8 mouse cellular contexts compared by ENCODE assay signal in genomic region chr4:129822324-129822723, GRCm38 (mm10). TPM values are rescaled to one million over a fixed set of nuclear protein-coding genes. Genes with fewer than 3 reads are reported as not detected.
A peak's percentile ranks its signal among the peaks of the same experiment; 100 is the strongest.
DNase-seq lines count a peak whose midpoint lies in the region; ATAC-seq and TF ChIP-seq lines count a peak whose summit lies in the region.

No protein-coding gene starts in this region.

- no peak for ATAC-seq in lung, embryonic 15.5 days (ENCODE audit: borderline replicate concordance, extremely low read depth, low FRiP score, low TSS enrichment)
- ATAC-seq in forebrain, embryonic 14.5 days = no peak
- no peak for ATAC-seq in limb, embryonic 15.5 days (ENCODE audit: insufficient number of reproducible peaks, low FRiP score, low TSS enrichment, low read depth)
- ATAC-seq in stomach, embryonic 15.5 days (ENCODE audit: insufficient read depth, low FRiP score, low read depth) = no peak

- no peaks in the 10 kb centered on the region for H3K36me3 ChIP-seq in lung, embryonic 15.5 days
- H3K36me3 ChIP-seq in forebrain, embryonic 14.5 days (ENCODE audit: control insufficient read depth, insufficient read depth, low read length) = no peaks in the 10 kb centered on the region
- no peaks in the 10 kb centered on the region for H3K36me3 ChIP-seq in limb, embryonic 15.5 days
- H3K36me3 ChIP-seq in stomach, embryonic 15.5 days = no peaks in the 10 kb centered on the region

- H3K9me3 ChIP-seq in lung, embryonic 15.5 days = no peaks in the 10 kb centered on the region
- H3K9me3 ChIP-seq in forebrain, embryonic 14.5 days (replicated peaks; ENCODE audit: control insufficient read depth, low read length) = no peaks in the 10 kb centered on the region
- no peaks in the 10 kb centered on the region for H3K9me3 ChIP-seq in limb, embryonic 15.5 days
- H3K9me3 ChIP-seq in stomach, embryonic 15.5 days = no peaks in the 10 kb centered on the region

- TF ChIP-seq CTCF in lung, adult 2 months (IDR thresholded peaks at IDR 0.05; ENCODE audit: insufficient read depth, low read length) = no peak

- H3K27me3 ChIP-seq in lung, embryonic 15.5 days = no peaks in the 10 kb centered on the region
- H3K27me3 ChIP-seq in forebrain, embryonic 14.5 days (replicated peaks; ENCODE audit: control insufficient read depth, insufficient read depth, low read length) = no peaks in the 10 kb centered on the region
- H3K27me3 ChIP-seq in limb, embryonic 15.5 days = no peaks in the 10 kb centered on the region
- H3K27me3 ChIP-seq in stomach, embryonic 15.5 days (replicated peaks) = no peaks in the 10 kb centered on the region

- 0 out of 2 replicates have a peak overlapping the region, but pooled peaks have one; percentile 2 for H3K4me3 ChIP-seq in lung, embryonic 15.5 days
- H3K4me3 ChIP-seq in lung, adult 2 months (replicated peaks; ENCODE audit: extremely low read depth, low read depth, low read length) = no peak overlapping the region
- no peak overlapping the region for H3K4me3 ChIP-seq in forebrain, embryonic 14.5 days (ENCODE audit: low read depth, low read length)
- H3K4me3 ChIP-seq in limb, embryonic 15.5 days = peak overlapping the region; percentile 93; the same call in 1 of the 2 replicates
- H3K4me3 ChIP-seq in stomach, embryonic 15.5 days (replicated peaks) = peak overlapping the region; percentile 92; the same call in 1 of the 2 replicates

- 0 out of 2 replicates have a peak overlapping the region, but pooled peaks have one; percentile 81 for H3K9ac ChIP-seq in lung, embryonic 15.5 days
- H3K9ac ChIP-seq in forebrain, embryonic 14.5 days (ENCODE audit: low read length) = 0 out of 2 replicates have a peak overlapping the region, but pooled peaks have one; percentile 6
- H3K9ac ChIP-seq in limb, embryonic 15.5 days = no peak overlapping the region
- no peak overlapping the region for H3K9ac ChIP-seq in stomach, embryonic 15.5 days

- H3K27ac ChIP-seq in lung, embryonic 15.5 days = no peak overlapping the region
- no peak overlapping the region for H3K27ac ChIP-seq in forebrain, embryonic 14.5 days (ENCODE audit: low read depth, low read length)
- no peak overlapping the region; the same call in 1 of the 2 replicates for H3K27ac ChIP-seq in limb, embryonic 15.5 days
- no peak overlapping the region for H3K27ac ChIP-seq in stomach, embryonic 15.5 days

- 48% methylated on average over 3 of the region's 3 CpGs for WGBS in lung, embryonic 15.5 days
- 39% methylated on average over 3 of the region's 3 CpGs for WGBS in lung, adult 2 months
- WGBS in forebrain, embryonic 14.5 days = 65% methylated on average over 3 of the region's 3 CpGs
- 54% methylated on average over 3 of the region's 3 CpGs for WGBS in limb, embryonic 15.5 days
- WGBS in stomach, embryonic 15.5 days = 45% methylated on average over 3 of the region's 3 CpGs

- peaks cover 58% of the 10 kb centered on the region for H3K4me1 ChIP-seq in lung, embryonic 15.5 days
- H3K4me1 ChIP-seq in lung, adult 2 months (ENCODE audit: control insufficient read depth, insufficient read depth, low read length) = peaks cover 25% of the 10 kb centered on the region
- H3K4me1 ChIP-seq in forebrain, embryonic 14.5 days (ENCODE audit: control insufficient read depth, insufficient read depth, low read length) = peaks cover 19% of the 10 kb centered on the region
- H3K4me1 ChIP-seq in limb, embryonic 15.5 days = peaks cover 52% of the 10 kb centered on the region
- H3K4me1 ChIP-seq in stomach, embryonic 15.5 days = peaks cover 36% of the 10 kb centered on the region

- no peak for DNase-seq in lung, adult 2 months
- DNase-seq in forebrain, embryonic 14.5 days (ENCODE audit: low spot score) = no peak
- no peak for DNase-seq in adrenal gland, postnatal 36 days
- DNase-seq in cerebellum, postnatal 14 days = no peak
- DNase-seq in lung, postnatal 4 days = no peak

- H3K4me2 ChIP-seq in lung, embryonic 15.5 days = peak overlapping the region; percentile 56
- H3K4me2 ChIP-seq in forebrain, embryonic 14.5 days (ENCODE audit: low read length) = peak overlapping the region; percentile 82
- peak overlapping the region; percentile 85 for H3K4me2 ChIP-seq in limb, embryonic 15.5 days
- peak overlapping the region; percentile 56 for H3K4me2 ChIP-seq in stomach, embryonic 15.5 days

- no peak for TF ChIP-seq POLR2A in lung, adult 2 months (IDR thresholded peaks at IDR 0.05; ENCODE audit: borderline replicate concordance, extremely low read depth, low read depth, low read length)

RNA-seq across cellular contexts. Expression of gene Ptp4a2, which starts 11.3 kb away (rescaled TPM):
- 353 and 378 TPM in 2 replicates for polyA plus RNA-seq in lung, embryonic 15.5 days (2015; fragmentation: Nextera tagmentation; extraction: Ambion mirVana)
- 40.3 and 50.2 TPM in 2 replicates for polyA plus RNA-seq in lung, adult 2 months (2012; rRNA removed)
- polyA plus RNA-seq in forebrain, embryonic 14.5 days (2014; fragmentation: Nextera tagmentation; extraction: Ambion mirVana) = 213 and 214 TPM in 2 replicates
- 339 and 355 TPM in 2 replicates for polyA plus RNA-seq in limb, embryonic 15.5 days (2015; fragmentation: Nextera tagmentation; extraction: Ambion mirVana)
- 318 and 349 TPM in 2 replicates for polyA plus RNA-seq in stomach, embryonic 15.5 days (2015; fragmentation: Nextera tagmentation; extraction: Ambion mirVana)
- total RNA-seq in adrenal gland, postnatal 36 days (2021) = 100 to 1,000 TPM; 311 to 416 TPM

Comparison
In these comparisons a context has a peak if more than half of its experiments do, and no peak if none do; other contexts are left out.
1. H3K4me3 ChIP-seq: peak in lung, embryonic 15.5 days (single experiment), limb, embryonic 15.5 days (single experiment) and stomach, embryonic 15.5 days (single experiment); none in lung, adult 2 months (single experiment) and forebrain, embryonic 14.5 days (single experiment).
2. H3K9ac ChIP-seq: peak in lung, embryonic 15.5 days (single experiment) and forebrain, embryonic 14.5 days (single experiment); none in limb, embryonic 15.5 days (single experiment) and stomach, embryonic 15.5 days (single experiment).
3. Peak in every context shown above with its lines, with median percentiles within 50 percentile points of each other: H3K4me2 ChIP-seq.